Mouse (Mus musculus): ENCODE data around the gene Foxred1.

GRCm38 (mm10) chr9:35198945-35199771 lies 11.7 kb downstream of the Foxred1 start:
- no peak for TF ChIP-seq CTCF (IDR thresholded peaks at IDR 0.05; ENCODE audit: low read depth, low read length)
- no peak for TF ChIP-seq POLR2A (IDR thresholded peaks at IDR 0.05; ENCODE audit: extremely low read depth, insufficient read depth, low read length)

Measured in liver, adult 2 months (tissue).